Mouse (Mus musculus) stomach, embryonic 14.5 days (tissue): ENCODE results near the gene Tceal7. TPM values are rescaled to one million over a fixed set of nuclear protein-coding genes. Genes with fewer than 3 reads are reported as not detected.
"Not testable (repeated sequence)": the region's sequence is repeated elsewhere in the genome, so short reads cannot be mapped to it uniquely, and the experiment has no call there.

ENCODE experiments used
- ATAC-seq: fragments of 200-750 bp; cut with Nextera tagmentation; 2 replicates; pipeline ENCODE4 v1.8.0; 2017; ENCODE audit warnings: low read depth, moderate TSS enrichment; ENCODE audit not compliant: insufficient number of reproducible peaks, insufficient read depth, low FRiP score
- H3K27ac ChIP-seq: fragments of 300-500 bp; sonication (generic); 2 replicates; pipeline ENCODE4 v1.5.1; 2014; ENCODE audit warnings: mild to moderate bottlenecking, low read length, moderate library complexity, mixed read lengths
- H3K27me3 ChIP-seq: fragments of 300-500 bp; sonication (generic); 2 replicates; pipeline ENCODE4 v1.6.1; 2014; ENCODE audit warnings: low read length, control low read depth, mixed read lengths; ENCODE audit not compliant: control insufficient read depth, insufficient read depth
- H3K36me3 ChIP-seq: fragments of 300-500 bp; sonication (generic); 2 replicates; pipeline ENCODE4 v1.6.1; 2014; ENCODE audit warnings: mild to moderate bottlenecking, control low read depth, low read length, moderate library complexity, mixed read lengths; ENCODE audit not compliant: control insufficient read depth, insufficient read depth
- H3K4me1 ChIP-seq: fragments of 300-500 bp; sonication (generic); 2 replicates; pipeline ENCODE4 v1.6.1; 2014; ENCODE audit warnings: low read length, control low read depth, mixed read lengths; ENCODE audit not compliant: control insufficient read depth, insufficient read depth
- H3K4me2 ChIP-seq: fragments of 300-500 bp; sonication (generic); replicated peaks from 2 replicates; pipeline ENCODE4 v1.6.1; 2014; ENCODE audit warnings: low read depth, low read length, control low read depth
- H3K4me3 ChIP-seq: fragments of 300-500 bp; sonication (generic); 2 replicates; pipeline ENCODE4 v1.5.1; 2014; ENCODE audit warnings: low read depth, low read length, control low read depth
- H3K9ac ChIP-seq: fragments of 300-500 bp; sonication (generic); replicated peaks from 2 replicates; pipeline ENCODE4 v1.6.1; 2014; ENCODE audit warnings: low read depth, mild to moderate bottlenecking, control low read depth, low read length, moderate library complexity, mixed read lengths
- H3K9me3 ChIP-seq: fragments of 300-500 bp; sonication (generic); 2 replicates; pipeline ENCODE4 v1.6.1; 2016; ENCODE audit warnings: low read depth, low read length, control low read depth; ENCODE audit not compliant: control insufficient read depth
- WGBS: fragments of 180-500 bp; shearing (Covaris S2); extraction: QIAGEN DNeasy Blood & Tissue Kit; methylation state at CpG from one replicate; pipeline ENCODE4 v1.1.7; 2014; 5-methylcytosine and 5-hydroxymethylcytosine counted together
- polyA plus RNA-seq: library from polyadenylated mRNA; unstranded; fragments of >200 nt; fragmentation: Nextera tagmentation; extraction: Ambion mirVana; gene quantifications from 2 replicates; pipeline ENCODE4 v1.2.1, GENCODE M21; 2014

Gene Tceal7
- 0.61 and 1.1 TPM in 2 replicates for polyA plus RNA-seq

GRCm38 (mm10) chrX:136214729-136215677, at the start of gene Tceal7, which contains the start of gene Bex1:
Tceal7 (plus strand) TSS chrX:136214779.
Bex1 (minus strand) TSS chrX:136215513.
- not testable (repeated sequence) for H3K9ac ChIP-seq, H3K4me1 ChIP-seq, H3K36me3 ChIP-seq, H3K27ac ChIP-seq, H3K27me3 ChIP-seq, H3K9me3 ChIP-seq
- Histone ChIP-seq H3K4me2 (peak within 1 kb of the TSS; percentile 28; the same call in 1 of the 2 replicates), H3K4me3 (peak within 1 kb of the TSS; percentile 17; the same call in 1 of the 2 replicates)
- peak; percentile 91 for ATAC-seq
- 21% methylated on average over 6 of the region's 67 CpGs for WGBS

GRCm38 (mm10) chrX:136170625-136171024, 44.0 kb upstream of the Tceal7 start:
- peak overlapping the region; percentile 36 for H3K4me2 ChIP-seq
- ATAC-seq, result no peak
- H3K9ac ChIP-seq, result no peak overlapping the region
- peaks cover 4% of the 10 kb centered on the region; the same call in 1 of the 2 replicates for H3K36me3 ChIP-seq
- H3K27me3 ChIP-seq, result no peaks in the 10 kb centered on the region
- H3K4me3 ChIP-seq, result peak overlapping the region; percentile 46
- WGBS, result 51% methylated on average over 10 of the region's 10 CpGs
- no peak overlapping the region for H3K27ac ChIP-seq
- H3K4me1 ChIP-seq, result no peaks in the 10 kb centered on the region
- no peaks in the 10 kb centered on the region for H3K9me3 ChIP-seq

- peaks cover 4% of the 10 kb centered on the region; the same call in 1 of the 2 replicates for H3K36me3 ChIP-seq
- no peaks in the 10 kb centered on the region for H3K4me1 ChIP-seq
- peak; percentile 73 for ATAC-seq
- peak overlapping the region; percentile 90 for H3K27ac ChIP-seq
- WGBS, result 20% methylated on average over 24 of the region's 24 CpGs
- H3K9ac ChIP-seq, result peak overlapping the region; percentile 57
- H3K27me3 ChIP-seq, result no peaks in the 10 kb centered on the region
- H3K4me3 ChIP-seq, result peak overlapping the region; percentile 46
- no peaks in the 10 kb centered on the region for H3K9me3 ChIP-seq
- peak overlapping the region; percentile 36 for H3K4me2 ChIP-seq
Observed at GRCm38 (mm10) chrX:136171189-136172117, 43.1 kb upstream of the Tceal7 start.

- H3K27ac ChIP-seq, result peak within 1 kb of the TSS; percentile 90
- H3K27me3 ChIP-seq, result no peaks in the 10 kb centered on the region
- WGBS, result 30% methylated on average over 10 of the region's 10 CpGs
- peak within 1 kb of the TSS; percentile 38 for H3K4me2 ChIP-seq
- peak within 1 kb of the TSS; percentile 46 for H3K4me3 ChIP-seq
- peaks cover 4% of the 10 kb centered on the region; the same call in 1 of the 2 replicates for H3K36me3 ChIP-seq
- ATAC-seq, result peak; percentile 96
- peak within 1 kb of the TSS; percentile 57 for H3K9ac ChIP-seq
- no peaks in the 10 kb centered on the region for H3K4me1 ChIP-seq
- no peaks in the 10 kb centered on the region for H3K9me3 ChIP-seq
Observed at GRCm38 (mm10) chrX:136172118-136172551, 42.4 kb upstream of the Tceal7 start, which contains the start of gene Tceal8. Tceal8 (minus strand) TSS chrX:136172342.

GRCm38 (mm10) chrX:136172786-136173185, 41.8 kb upstream of the Tceal7 start:
- Histone ChIP-seq H3K27ac (peak overlapping the region; percentile 90; the same call in 1 of the 2 replicates), H3K4me3 (peak overlapping the region; percentile 46), H3K4me1 (no peaks in the 10 kb centered on the region), H3K9me3 (no peaks in the 10 kb centered on the region), H3K36me3 (peaks cover 4% of the 10 kb centered on the region; the same call in 1 of the 2 replicates), H3K27me3 (no peaks in the 10 kb centered on the region), H3K4me2 (peak overlapping the region; percentile 38), H3K9ac (no peak overlapping the region; the same call in 1 of the 2 replicates)
- no peak for ATAC-seq
- WGBS, result 39% methylated on average over 10 of the region's 10 CpGs

- Histone ChIP-seq H3K27ac (no peak overlapping the region), H3K9ac (no peak overlapping the region), H3K36me3 (no peaks in the 10 kb centered on the region), H3K27me3 (no peaks in the 10 kb centered on the region), H3K4me1 (no peaks in the 10 kb centered on the region), H3K4me3 (no peak overlapping the region), H3K9me3 (no peaks in the 10 kb centered on the region), H3K4me2 (no peak overlapping the region)
- WGBS, result 31% methylated on average over 11 of the region's 11 CpGs
- ATAC-seq, result no peak
Observed at GRCm38 (mm10) chrX:136180897-136181553, 33.6 kb upstream of the Tceal7 start.

- Histone ChIP-seq H3K4me2 (no peak overlapping the region), H3K36me3 (no peaks in the 10 kb centered on the region), H3K9me3 (no peaks in the 10 kb centered on the region), H3K4me1 (no peaks in the 10 kb centered on the region), H3K4me3 (no peak overlapping the region), H3K27me3 (no peaks in the 10 kb centered on the region), H3K9ac (no peak overlapping the region), H3K27ac (no peak overlapping the region)
- WGBS, result 84% methylated on average over 1 of the region's 1 CpGs
- no peak for ATAC-seq
Observed at GRCm38 (mm10) chrX:136183107-136183506, 31.5 kb upstream of the Tceal7 start.
